Mouse (Mus musculus) layer of hippocampus, adult 9-11 months (tissue): ENCODE measurements around the gene Map2k5.
A peak's percentile ranks its signal among the peaks of the same experiment; 100 is the strongest.

Experiments
- DNase-seq: peaks from one replicate; pipeline ENCODE4 v3.0.0; 2022

Gene Map2k5

DNA sequence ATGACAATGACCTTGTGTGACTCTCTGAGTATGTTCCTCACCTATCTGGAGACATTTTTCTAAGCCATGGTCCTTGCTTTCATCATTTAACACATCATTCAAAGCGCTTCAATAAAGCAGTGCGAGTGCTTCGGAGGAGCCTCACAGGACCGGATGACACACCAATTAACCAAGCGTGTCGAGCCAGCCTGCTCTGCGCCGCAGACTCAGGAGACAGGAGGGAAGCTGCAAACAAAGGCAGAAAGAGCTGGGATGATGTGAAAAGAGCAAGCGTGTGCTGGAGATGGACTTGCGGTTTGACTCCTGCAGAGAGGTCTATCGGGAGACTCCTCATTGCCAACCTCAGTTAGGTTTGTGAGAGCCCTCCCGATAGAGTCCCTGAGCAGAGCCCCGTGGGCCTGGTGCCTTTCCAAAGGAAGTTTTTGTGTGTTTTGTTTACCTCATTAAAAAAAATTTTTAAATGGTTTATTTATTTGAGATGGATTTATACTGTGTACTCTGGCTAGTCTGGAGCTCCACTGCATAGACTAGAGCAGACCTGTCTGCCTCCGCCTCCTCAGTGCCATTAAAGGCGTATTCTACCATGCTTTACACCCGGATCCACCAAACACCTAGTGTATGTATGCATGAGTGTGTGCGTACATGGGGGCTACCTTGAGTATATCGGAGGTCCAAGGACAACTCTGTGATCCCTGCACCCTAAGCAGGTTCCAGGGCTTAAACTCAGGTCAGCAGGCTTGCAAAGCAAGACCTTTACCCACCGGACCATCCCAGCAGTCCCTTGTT lies 126.7 kb downstream of the Map2k5 start:
- DNase-seq = no peak

DNA sequence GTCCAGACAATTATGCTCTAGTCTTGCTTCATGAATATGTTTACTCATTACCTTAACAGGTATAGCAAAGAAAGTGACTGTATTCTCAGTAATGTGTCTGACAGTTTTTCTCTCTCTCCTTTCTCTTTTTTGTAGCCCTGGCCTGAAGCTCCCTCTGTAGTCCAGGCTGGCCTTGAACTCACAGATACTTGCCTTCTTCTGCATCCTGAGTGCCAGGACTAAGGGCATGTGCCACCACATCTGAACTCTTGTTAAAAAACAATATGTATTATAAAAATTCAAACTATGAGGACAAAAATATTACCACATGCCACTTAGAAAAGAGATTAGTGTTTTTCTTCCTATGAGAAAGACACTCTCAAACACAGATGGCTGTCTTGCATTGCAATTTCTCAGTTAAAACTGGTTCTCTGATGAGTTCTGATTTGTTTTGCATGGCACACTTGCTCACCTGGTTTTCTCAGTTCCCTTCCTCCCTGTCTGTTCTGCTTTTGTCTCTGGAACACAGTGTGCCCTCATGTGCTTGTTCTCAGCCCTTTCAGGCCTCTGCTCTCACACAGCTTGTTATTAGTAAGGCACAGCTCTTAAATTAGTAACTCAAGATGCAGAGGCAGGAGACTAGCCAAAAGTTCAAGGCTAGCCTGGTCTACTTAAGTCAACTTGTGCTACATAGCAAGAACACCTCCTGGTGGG lies 129.5 kb downstream of the Map2k5 start:
- no peak for DNase-seq

DNA sequence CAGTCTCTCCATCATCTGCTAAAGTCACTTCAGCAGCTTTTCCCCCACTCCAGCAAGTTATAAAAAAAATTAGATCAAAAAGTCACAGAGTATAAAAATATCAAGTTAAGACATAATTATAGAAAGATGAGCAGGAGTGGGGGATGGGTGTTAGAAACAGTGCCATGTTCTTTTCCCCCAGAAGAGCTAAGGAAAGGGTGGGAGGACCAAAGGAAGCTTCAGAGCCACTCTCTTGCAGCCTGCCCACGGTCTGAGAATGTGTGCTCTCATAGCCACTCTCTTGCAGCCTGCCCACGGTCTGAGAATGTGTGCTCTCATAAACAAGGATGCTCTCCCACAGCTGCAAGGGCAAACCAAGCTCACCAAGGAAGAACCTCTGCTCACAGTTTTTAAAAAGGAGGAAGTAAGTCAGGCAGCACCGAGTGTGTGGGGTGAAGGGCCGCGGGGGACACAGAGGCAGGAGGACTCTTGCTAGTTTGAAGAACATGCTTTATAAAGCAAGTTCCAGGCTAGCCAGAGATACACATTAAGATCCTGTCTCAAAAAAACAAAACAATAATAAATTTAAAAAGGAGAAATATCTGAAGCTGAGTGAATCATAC lies 131.0 kb downstream of the Map2k5 start:
- no peak for DNase-seq

DNA sequence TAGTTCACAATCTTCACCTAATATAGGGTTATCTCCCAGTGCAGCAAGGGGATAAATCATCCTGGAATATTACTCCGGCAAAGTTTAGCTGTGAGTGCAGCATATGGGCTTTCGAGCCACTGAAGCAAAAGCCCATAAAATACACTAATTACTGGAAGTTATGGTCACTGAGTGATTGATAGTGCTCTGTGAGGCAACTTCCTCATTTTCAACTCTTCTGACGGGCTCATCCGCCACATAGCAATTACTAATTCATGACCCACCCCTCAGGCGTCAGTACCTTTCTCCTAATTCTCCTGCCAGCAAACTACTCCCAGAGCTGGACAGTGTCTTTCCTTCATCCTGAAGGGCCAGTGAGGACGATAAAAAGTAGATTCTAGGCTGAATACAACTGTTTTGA lies 135.7 kb downstream of the Map2k5 start:
- DNase-seq = no peak

DNA sequence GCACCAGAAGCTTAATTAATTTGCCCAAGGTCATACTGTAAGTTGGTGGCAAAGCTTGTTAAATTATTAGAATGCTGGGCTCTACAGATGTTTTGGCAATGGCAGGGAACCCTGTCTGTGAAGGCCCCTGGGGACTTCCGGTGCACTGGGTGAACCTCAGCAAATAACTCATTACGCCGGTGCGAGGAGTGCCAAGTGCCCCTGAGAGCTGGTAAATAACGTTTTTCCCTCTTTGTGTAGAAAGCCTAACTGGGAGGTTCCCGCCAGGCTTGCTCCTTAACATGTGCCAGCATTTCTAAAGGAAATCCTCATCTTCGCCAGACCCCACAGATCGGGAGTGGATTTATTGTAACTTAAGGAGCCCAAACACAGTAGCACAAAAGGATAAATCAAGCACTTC lies 136.5 kb downstream of the Map2k5 start:
- no peak for DNase-seq

DNA sequence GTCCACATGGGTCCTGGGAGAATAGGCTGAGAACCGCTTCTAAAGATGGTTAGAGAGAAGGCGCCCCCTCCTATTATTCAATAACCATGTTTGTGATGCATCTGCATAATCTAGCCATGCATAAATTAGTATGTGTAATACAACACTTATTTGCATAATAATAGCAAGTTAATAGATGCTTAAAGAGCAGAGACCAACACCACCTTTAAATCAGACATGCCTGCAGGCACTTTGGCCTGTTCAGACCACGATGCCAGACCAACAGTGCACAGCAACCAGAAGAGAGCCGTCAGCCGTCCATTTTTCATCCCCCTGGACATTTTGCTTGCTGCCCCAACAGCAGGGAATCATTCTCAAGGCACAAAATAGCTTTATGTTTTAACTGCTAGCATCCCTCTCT lies 143.3 kb downstream of the Map2k5 start:
- DNase-seq = no peak

DNA sequence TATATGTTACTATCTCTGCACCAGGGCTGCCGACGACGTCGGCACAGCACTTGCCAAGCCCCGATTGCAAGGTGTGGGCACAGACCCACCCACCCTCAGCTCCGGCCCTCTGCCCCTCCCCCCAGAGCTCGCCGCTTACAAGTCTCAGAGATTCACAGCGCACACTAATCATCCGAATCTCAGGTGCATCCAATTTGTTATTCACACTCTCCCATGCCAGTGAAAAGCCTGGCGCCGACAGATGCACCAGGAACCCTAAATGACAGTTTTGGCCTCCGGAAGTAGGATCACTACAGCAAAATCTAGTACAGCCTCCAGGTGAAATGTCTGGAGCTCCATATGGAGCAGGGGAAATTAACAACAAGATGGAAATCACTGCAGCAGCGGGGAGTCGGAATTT lies 147.4 kb downstream of the Map2k5 start:
- no peak for DNase-seq

DNA sequence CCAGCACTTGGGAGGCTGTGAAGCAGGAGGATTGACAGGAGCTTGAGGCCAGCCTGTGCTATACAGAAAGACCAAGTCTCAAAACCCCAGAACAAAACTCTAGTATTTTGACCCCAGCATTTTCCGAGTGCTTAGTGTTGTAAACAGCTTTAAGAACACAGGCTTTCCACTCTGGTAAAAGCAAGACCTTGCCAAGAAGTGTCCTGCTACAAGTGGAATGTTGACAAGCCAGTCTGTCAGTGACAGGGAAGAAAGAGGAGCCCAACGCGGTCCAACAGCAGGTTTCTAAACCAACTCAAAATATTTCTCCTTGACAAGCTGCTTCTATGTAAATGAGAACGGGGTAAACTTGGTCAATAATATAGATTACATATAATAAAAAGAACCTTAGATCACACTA lies 148.6 kb downstream of the Map2k5 start:
- DNase-seq = no peak

DNA sequence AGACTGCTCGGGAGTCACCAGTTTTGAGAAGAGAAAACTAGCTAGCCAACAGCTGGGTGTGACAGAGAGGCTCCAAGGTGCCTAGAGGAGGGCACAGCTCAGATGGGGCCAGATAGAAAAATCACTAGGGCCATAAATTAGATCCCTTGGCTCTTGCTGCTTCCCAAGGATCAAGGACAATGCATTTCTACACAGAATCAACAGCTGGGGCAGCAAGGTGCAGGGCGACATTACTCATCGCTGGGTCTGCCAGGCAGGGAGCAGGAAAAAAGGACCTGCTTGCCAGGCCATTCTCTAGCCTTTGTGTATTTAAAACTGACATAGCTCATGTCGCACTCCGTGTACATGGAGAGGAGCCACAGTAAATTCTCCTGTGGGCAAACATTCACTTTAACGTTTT lies 155.5 kb downstream of the Map2k5 start:
- no peak for DNase-seq

DNA sequence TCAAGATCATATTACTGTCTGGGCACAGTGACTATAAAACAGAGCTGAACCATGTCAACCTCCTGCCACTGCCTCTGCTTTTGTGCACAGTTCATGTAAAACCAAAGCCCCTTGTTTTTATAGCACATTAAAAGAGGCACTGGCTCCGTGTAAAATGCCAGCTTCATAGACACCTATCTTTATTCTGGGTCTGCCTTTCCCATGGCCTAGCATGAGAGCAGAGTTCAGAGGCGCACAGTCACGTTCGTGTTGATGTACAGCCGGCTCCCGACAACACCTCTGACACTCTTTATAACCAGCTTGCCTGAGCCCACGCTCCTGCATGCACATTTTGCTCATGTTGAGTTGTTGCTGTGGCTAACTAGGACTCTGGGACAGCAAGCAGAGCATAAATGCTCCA lies 157.9 kb downstream of the Map2k5 start:
- no peak for DNase-seq

DNA sequence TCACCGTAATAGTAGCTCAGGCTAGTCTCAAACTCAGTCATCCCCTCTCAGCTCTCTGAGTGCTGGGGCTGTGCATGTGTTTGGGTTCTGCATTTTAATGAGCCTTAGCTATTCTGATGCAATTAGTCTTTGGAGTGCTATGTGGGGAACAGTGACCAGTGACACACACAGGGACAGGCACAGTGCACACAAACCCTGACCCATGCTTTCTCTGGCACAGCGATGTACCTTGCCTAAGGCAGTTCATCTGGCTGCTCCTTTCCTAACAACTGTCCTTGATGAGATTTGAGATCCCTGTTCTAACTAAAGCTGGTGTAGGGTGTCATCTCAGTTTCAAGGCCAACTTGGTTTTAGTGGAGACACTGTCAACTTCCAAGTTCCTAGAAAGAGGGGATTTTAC lies 162.7 kb downstream of the Map2k5 start:
- DNase-seq = no peak

DNA sequence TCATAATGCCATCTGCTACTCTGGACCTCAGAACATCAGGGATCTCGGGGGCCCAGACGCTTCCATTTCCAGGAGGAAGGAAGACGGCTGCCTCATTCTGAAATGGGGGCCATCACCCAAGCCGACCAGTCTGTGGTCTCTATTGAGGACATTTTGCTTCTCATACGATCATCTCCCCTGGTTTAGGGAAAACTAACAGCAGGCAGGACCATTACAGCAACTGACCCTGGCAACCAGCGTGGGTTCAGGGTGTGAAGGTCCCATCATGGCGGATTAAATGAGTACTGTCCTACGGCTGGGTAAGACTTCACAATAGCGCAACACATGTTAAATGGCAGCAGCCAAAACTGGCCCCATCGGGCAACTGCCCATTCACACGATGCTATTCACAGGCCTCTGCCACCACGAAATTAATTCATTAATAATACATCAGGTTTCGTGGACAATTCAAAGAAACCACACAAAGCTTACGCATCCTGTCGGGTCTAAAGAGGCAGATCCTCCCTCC lies 170.9 kb downstream of the Map2k5 start:
- DNase-seq = no peak

DNA sequence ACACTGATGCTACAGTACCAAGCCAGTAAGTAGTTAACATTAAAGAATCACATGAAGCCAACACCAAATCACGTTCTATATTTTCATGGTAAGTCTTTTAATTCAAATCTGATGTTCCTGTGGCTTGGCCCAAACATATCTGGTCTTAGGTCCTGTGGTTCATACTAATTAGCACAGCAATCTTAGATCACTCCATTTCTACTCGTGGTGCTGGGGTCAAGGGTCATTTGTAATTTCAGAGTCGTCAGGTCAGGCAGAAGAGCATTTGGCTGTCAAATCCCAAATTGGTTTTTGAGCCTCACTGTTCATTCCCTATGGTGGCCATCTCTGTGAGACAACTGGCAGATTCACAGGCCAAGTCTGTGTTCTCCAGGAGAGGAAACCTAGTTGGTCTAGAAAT lies 174.2 kb downstream of the Map2k5 start:
- no peak for DNase-seq

DNA sequence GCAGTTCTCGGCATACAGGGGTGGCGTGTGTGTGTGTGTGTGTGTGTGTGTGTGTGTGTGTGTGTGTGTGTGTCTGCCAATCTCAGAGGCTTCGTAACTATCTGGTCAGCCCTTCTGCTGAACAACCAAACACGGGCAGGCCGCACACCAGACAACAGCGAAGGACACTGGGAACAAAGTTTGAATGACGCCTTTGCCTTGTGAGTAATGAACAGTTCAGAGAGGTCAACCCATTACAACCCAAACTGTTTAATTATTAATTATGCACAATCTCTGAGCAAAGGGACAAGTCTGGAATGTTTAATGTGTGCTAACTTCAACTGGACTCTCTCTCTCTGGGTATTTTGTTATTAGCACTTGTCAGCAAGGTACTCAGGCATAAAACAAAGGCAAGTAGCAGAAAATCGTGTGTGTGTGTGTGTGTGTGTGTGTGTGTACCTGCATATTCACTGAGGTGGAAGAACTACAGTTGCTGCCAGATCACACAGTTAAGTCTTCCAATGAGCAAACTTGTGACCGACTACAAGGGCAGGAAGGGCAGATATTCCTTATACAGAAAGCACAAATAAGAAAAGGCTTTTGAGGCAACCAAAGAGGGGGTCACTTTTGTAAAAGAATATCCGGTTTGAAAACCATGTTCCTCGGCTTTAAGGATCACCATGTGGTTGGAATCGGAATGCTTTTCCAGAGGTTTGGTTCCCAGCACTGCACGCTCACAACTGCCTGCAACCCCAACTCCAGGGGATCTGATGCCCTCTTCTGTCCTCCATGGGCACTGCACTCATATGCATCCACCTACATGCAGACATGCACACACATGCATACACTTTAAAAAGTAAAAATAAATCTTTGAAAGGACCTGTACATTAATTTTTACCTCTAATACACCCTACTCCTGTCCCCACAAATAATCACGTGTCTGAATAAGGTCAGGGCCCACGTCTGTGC lies 176.1 kb downstream of the Map2k5 start:
- no peak for DNase-seq

DNA sequence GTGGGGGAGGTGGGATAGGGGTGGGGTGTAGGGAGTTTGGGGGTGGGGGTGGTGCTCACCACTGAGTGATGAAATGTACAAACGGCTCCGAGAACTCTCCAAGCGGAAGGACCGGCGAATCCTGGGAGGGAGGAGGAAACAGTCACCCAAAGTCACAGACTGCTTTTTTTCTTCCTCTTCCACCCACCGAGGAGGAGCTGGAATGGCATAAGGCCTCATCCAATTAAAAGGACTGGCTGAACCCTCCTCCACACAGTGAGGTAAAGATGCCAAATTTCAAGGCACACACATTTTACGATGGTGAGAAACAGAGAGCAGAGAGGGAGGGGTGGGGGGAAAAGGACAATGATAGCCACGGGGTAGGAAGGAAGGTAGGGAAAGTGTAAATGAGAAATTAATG lies 180.4 kb downstream of the Map2k5 start:
- DNase-seq = peak; percentile 37

DNA sequence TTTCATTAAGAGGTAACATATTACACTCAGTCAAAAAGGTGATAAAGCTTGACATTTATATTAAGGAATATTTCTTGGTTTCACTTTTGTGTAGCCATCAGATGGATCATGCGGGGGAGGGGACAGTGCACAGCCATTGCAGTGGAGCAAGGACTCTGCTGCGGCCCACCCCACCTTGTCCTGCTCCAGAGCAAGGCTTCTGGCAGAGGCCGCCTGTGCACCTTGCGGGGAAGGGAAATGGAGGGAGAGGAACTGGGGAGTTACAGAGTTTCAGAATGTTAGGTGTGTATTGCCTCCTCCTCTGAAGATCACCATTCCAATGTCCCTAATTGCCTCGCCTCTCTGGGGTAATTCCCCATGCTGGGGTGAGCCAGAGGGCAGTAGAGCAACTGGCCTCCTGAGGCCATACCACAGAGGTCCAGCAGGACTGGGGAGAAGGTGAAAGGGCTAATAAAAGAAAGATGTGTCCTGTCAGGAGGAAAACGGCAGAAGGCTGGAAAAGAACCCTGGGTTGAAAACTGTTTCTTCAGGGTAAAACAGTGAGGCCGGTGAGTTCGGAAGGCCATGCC lies 181.5 kb downstream of the Map2k5 start:
- DNase-seq = no peak

DNA sequence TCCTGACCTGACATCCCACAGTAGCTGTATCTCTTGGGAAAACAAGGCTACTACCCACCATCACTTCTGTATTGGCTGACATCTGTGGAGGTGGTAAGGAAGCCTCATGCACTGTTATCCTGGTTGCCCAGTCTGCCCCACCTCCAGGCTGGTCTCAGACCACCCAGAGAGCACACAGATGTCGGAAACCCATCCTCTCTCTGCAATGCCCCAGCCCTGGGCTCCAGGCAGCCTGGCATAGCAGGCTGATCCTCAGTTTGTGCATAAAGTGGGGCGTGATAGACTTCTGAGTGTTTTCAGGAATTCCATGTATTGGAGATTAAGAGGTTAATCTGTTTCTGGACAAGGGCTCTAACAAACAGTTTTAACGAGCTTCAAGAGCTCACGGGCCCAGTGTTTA lies 182.2 kb downstream of the Map2k5 start:
- no peak for DNase-seq

DNA sequence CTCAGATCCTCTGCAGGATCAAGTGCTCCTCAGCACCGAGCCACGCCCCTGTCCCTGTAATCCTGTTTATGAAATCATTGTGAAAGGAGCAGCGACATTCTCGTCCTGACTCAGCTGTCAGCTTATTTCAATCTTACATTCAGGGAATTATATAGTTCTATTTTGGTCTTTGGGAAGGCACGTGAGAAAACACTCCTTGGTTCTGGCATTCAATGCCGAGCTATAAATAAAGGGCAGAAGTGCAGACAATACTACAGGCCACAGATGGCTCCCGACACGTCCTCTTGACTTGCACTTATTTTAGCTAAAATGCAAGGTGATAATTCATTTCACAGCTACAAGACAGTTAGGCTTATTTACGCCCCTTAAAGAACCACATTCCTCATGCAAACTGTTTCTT lies 182.9 kb downstream of the Map2k5 start:
- no peak for DNase-seq

DNA sequence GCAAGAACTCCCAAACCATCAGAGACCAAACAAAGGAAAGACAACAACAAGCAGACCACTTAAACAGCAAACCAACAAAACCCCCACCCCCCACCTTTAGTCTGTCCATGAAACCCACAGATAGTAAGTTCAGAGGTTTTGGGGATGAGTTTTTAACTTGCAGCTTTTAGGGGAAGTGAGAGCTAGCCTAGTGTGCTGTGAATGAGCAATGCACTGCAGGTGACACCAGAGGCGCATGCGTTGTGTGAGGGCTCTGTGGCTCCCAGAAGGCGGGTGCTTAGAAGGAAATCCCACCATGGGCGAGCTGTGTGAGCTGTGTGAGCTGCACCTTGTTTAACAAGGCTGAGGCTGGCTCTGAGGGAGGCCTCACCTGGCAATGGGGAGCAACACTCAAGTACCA lies 184.9 kb downstream of the Map2k5 start:
- no peak for DNase-seq

DNA sequence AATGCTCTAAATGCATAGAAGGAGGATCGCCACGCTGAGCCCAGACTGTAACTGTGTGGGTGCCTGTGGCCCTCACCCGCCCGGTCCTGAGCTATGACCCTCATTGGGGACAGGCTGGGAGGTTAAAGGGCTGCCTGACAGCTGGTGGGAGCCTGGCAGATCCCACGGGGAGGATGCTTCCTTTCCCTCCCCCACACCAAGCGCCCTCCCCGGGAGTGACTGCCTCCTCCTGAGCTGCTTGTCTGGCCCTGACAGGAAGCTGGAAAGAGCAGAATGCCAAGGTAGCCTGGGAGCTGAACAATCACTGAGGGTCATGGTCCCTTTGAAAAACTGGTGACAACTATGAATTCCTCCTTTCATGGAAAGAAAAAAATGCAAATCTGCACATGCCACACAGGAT lies 190.4 kb downstream of the Map2k5 start:
- DNase-seq = no peak

DNA sequence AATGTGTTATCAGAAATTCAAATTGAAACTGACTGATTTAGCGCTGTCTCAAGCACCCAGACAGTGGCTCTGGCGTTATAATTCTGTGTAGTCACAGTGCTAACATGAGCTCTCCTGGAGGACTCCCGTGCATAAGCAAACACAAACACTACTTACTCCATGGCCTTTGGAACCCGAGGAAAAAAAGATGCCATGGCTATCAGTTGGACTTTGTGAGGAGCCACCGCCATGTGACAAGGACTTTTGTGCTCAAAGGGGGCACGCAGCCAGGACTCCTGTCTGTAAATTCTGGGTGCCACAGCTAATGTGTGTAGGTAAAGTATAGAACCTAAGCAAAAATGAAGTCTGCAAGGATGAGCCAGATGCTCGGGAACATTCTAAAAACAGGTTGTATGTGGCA lies 192.5 kb downstream of the Map2k5 start:
- DNase-seq = no peak

DNA sequence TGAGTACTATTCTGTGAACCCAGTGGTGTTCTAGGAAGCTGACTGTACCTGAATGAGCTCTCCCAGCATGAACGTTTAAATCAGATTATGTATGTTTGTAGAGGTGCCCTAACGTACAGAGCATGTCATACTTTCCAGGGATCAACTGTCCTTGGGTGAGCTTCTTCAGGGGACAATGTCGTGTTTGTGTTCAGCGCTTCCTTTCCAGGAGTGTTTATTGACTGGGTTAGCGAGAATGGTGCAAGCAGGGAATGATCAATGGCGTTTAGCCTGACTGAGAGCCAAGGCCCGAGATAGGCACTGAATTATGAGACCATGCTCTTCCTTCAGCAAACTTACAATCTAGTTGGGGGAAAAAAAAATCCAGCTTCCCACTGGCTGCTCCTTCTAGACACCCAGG lies 193.8 kb downstream of the Map2k5 start:
- DNase-seq = no peak
